Comparison of ENCODE assay signal across 9 mouse cellular contexts in the genomic region with DNA sequence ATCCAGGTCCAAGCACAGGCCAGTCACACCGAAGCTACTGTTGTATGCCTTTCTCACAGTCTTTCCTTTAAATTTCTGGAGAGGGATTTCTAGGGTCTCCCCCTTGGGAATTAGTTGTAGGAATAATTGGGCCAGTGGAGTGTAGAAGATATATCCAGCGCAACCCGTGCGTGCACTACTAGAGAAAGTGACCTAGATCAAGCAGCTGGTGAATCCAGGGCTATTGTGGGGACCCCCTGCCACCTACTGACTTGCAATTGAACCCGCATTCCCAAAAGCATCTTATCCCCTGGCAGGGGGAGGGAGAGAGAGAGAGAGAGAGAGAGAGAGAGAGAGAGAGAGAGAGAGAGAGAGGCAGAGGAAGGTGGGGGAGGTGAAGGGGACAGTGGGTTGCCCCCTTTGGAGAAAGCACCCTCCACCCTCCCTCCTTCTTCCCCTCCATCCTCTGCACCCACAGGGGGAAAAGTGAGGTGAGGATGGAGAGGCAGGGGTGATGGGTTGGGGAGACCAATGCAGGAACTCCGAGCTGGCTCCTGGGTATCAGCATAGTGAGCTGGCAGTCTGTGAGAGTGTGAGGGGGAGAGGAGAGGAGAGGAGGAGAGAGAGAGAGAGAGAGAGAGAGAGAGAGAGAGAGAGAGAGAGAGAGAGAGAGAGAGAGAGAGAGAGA. TPM values are rescaled to one million over a fixed set of nuclear protein-coding genes. Genes with fewer than 3 reads are reported as not detected.
DNase-seq lines count a peak whose midpoint lies in the region; ATAC-seq and TF ChIP-seq lines count a peak whose summit lies in the region.
"Had no signal": no experiment of that assay in that cellular context is flagged by ENCODE, and none has a peak within 500 bp of the region (broad histone marks: within the 10 kb centered on the region; RNA-seq: fewer than 3 reads in every experiment).

A gene (plus strand): TSS at position 364 of the 667 bp plus-strand sequence.

- TF ChIP-seq CTCF in C2C12 (IDR thresholded peaks at IDR 0.05; ENCODE audit: control insufficient read depth, insufficient read depth, insufficient read length): no peak

- peak; percentile 54; the same call in 1 of the 2 replicates for ATAC-seq in hindbrain, embryonic 12.5 days (ENCODE audit: low FRiP score)
- ATAC-seq in liver, embryonic 11.5 days (replicated peaks; ENCODE audit: low FRiP score): no peak

- H3K79me2 ChIP-seq in C2C12 (ENCODE audit: control insufficient read depth, insufficient read depth): no peaks in the 10 kb centered on the region

- H3K27ac ChIP-seq in hindbrain, embryonic 12.5 days: no peak within 1 kb of the TSS
- H3K27ac ChIP-seq in midbrain, embryonic 10.5 days (replicated peaks): peak within 1 kb of the TSS; percentile 67; the same call in 1 of the 2 replicates
- H3K27ac ChIP-seq in liver, embryonic 11.5 days (ENCODE audit: low read depth, low read length): no peak within 1 kb of the TSS

- H3K9ac ChIP-seq in hindbrain, embryonic 12.5 days: peak within 1 kb of the TSS; percentile 29
- no peak within 1 kb of the TSS for H3K9ac ChIP-seq in liver, embryonic 11.5 days (ENCODE audit: low read depth, low read length)

- no peaks in the 10 kb centered on the region for H3K79me3 ChIP-seq in C2C12 (ENCODE audit: low read depth)

- H3K4me1 ChIP-seq in hindbrain, embryonic 12.5 days: peaks cover 28% of the 10 kb centered on the region
- peaks cover 36% of the 10 kb centered on the region for H3K4me1 ChIP-seq in midbrain, embryonic 10.5 days
- H3K4me1 ChIP-seq in liver, embryonic 11.5 days (replicated peaks; ENCODE audit: control insufficient read depth, insufficient read depth, low read length): no peaks in the 10 kb centered on the region

- H3K36me3 ChIP-seq in C2C12 (ENCODE audit: control insufficient read depth, insufficient read depth): no peaks in the 10 kb centered on the region
- H3K36me3 ChIP-seq in hindbrain, embryonic 12.5 days: no peaks in the 10 kb centered on the region
- no peaks in the 10 kb centered on the region for H3K36me3 ChIP-seq in midbrain, embryonic 10.5 days
- H3K36me3 ChIP-seq in liver, embryonic 11.5 days (ENCODE audit: control insufficient read depth, insufficient read depth, low read length): no peaks in the 10 kb centered on the region

- 16% methylated on average over 6 of the region's 6 CpGs for WGBS in hindbrain, embryonic 12.5 days
- WGBS in midbrain, embryonic 10.5 days: 19% methylated on average over 6 of the region's 6 CpGs
- 44% methylated on average over 6 of the region's 6 CpGs for WGBS in liver, embryonic 11.5 days

- DNase-seq in frontal cortex, postnatal 10 days (ENCODE audit: low spot score in 2 of 2): peak; percentile 29 to 42
- no peak for DNase-seq in frontal cortex, postnatal 14 days (ENCODE audit: low spot score in 2 of 2)
- DNase-seq in midbrain, embryonic 10.5 days (ENCODE audit: low spot score): peak; percentile 29
- no peak for DNase-seq in testis, postnatal 10 days (ENCODE audit: low spot score)
- DNase-seq in adrenal gland, postnatal 25 days: no peak
- no peak for DNase-seq in liver, embryonic 11.5 days (ENCODE audit: low spot score)
- DNase-seq: lung, postnatal 36 days had no signal

- peak within 1 kb of the TSS; percentile 54 for H3ac ChIP-seq in C2C12 (ENCODE audit: control insufficient read depth, insufficient read length, low read depth)

- H3K4me2 ChIP-seq in hindbrain, embryonic 12.5 days (replicated peaks): peak within 1 kb of the TSS; percentile 46
- no peak within 1 kb of the TSS for H3K4me2 ChIP-seq in liver, embryonic 11.5 days

- H3K27me3 ChIP-seq in C2C12 (ENCODE audit: control insufficient read depth, insufficient read depth, insufficient read length): no peaks in the 10 kb centered on the region
- peaks cover 11% of the 10 kb centered on the region; the same call in 1 of the 2 replicates for H3K27me3 ChIP-seq in hindbrain, embryonic 12.5 days
- peaks cover 42% of the 10 kb centered on the region for H3K27me3 ChIP-seq in midbrain, embryonic 10.5 days (ENCODE audit: low read depth, poor library complexity, severe bottlenecking)
- peaks cover 5% of the 10 kb centered on the region; the same call in 1 of the 2 replicates for H3K27me3 ChIP-seq in liver, embryonic 11.5 days (replicated peaks; ENCODE audit: control insufficient read depth, insufficient read depth, low read length)

- H3K4me3 ChIP-seq in C2C12 (ENCODE audit: insufficient read depth, poor library complexity, severe bottlenecking): no peak within 1 kb of the TSS
- peak within 1 kb of the TSS; percentile 28 for H3K4me3 ChIP-seq in hindbrain, embryonic 12.5 days
- H3K4me3 ChIP-seq in midbrain, embryonic 10.5 days: peak within 1 kb of the TSS; percentile 51
- no peak within 1 kb of the TSS for H3K4me3 ChIP-seq in liver, embryonic 11.5 days (ENCODE audit: low read depth, low read length)

- H3K9me3 ChIP-seq in hindbrain, embryonic 12.5 days (replicated peaks): no peaks in the 10 kb centered on the region
- no peaks in the 10 kb centered on the region for H3K9me3 ChIP-seq in midbrain, embryonic 10.5 days (replicated peaks)
- H3K9me3 ChIP-seq in liver, embryonic 11.5 days (ENCODE audit: control insufficient read depth, low read length): no peaks in the 10 kb centered on the region

TF ChIP-seq in C2C12, 6 proteins besides CTCF, POLR2A, EP300 and RAD21:
- TF ChIP-seq MAX (IDR thresholded peaks at IDR 0.05) (no peak), MYOD1 (IDR thresholded peaks at IDR 0.05; ENCODE audit: control insufficient read depth, insufficient read length, low read depth) (no peak), CEBPB (IDR thresholded peaks at IDR 0.05; ENCODE audit: low read depth) (no peak), USF1 (IDR thresholded peaks at IDR 0.05; ENCODE audit: low read depth) (no peak), MYOG (IDR thresholded peaks at IDR 0.05; ENCODE audit: control insufficient read depth, extremely low read depth, insufficient read length) (no peak), FOSL1 (IDR thresholded peaks at IDR 0.05; ENCODE audit: insufficient read depth, low read length, poor library complexity, severe bottlenecking) (no peak)

RNA-seq across cellular contexts. Expression of the gene that starts here (rescaled TPM):
- 0.21 TPM for polyA plus RNA-seq in C2C12 (2012; fragmentation: generic; extraction: Trizol)
- polyA plus RNA-seq in hindbrain, embryonic 12.5 days (2016; fragmentation: Nextera tagmentation; extraction: Ambion mirVana): 7.1 and 13.9 TPM in 2 replicates
- polyA plus RNA-seq in midbrain, embryonic 10.5 days (2016; fragmentation: Nextera tagmentation; extraction: Ambion mirVana): 0.57 and 2.3 TPM in 2 replicates
- 0.24 TPM in 1 of 2 replicates, not detected in the other for total RNA-seq in adrenal gland, postnatal 25 days (2021)
- polyA plus RNA-seq in liver, embryonic 11.5 days (2014; fragmentation: Nextera tagmentation; extraction: Ambion mirVana): 0.38 and 0.66 TPM in 2 replicates

Comparison
In these comparisons a context has a peak if more than half of its experiments do, and no peak if none do; other contexts are left out.
1. DNase-seq: peak in frontal cortex, postnatal 10 days (2 of 2) and midbrain, embryonic 10.5 days (single experiment); none in frontal cortex, postnatal 14 days (0 of 2), testis, postnatal 10 days (single experiment), adrenal gland, postnatal 25 days (single experiment) and liver, embryonic 11.5 days (single experiment).
2. H3K4me3 ChIP-seq: peak in hindbrain, embryonic 12.5 days (single experiment) and midbrain, embryonic 10.5 days (single experiment); none in C2C12 (single experiment) and liver, embryonic 11.5 days (single experiment).